Mouse (Mus musculus) neural tube, embryonic 14.5 days (tissue): ENCODE data around the gene Olfr1255. TPM values are rescaled to one million over a fixed set of nuclear protein-coding genes. Genes with fewer than 3 reads are reported as not detected.

Experiments used
- ATAC-seq: fragments of 200-750 bp; cut with Nextera tagmentation; 2 replicates; pipeline ENCODE4 v1.8.0; 2017; ENCODE audit warnings: low read depth, mild to moderate bottlenecking, moderate TSS enrichment, moderate library complexity
- H3K27ac ChIP-seq: fragments of 300-500 bp; sonication (generic); 2 replicates; pipeline ENCODE4 v1.5.1; 2014; ENCODE audit warnings: low read depth, mild to moderate bottlenecking, control low read depth, low read length, moderate library complexity, mixed read lengths
- H3K27me3 ChIP-seq: fragments of 300-500 bp; sonication (generic); 2 replicates; pipeline ENCODE4 v1.6.1; 2014; ENCODE audit warnings: low read length; ENCODE audit not compliant: control insufficient read depth, insufficient read depth
- H3K36me3 ChIP-seq: fragments of 300-500 bp; sonication (generic); 2 replicates; pipeline ENCODE4 v1.6.1; 2014; ENCODE audit warnings: low read length, mixed read lengths; ENCODE audit not compliant: control insufficient read depth, insufficient read depth
- H3K4me1 ChIP-seq: fragments of 300-500 bp; sonication (generic); 2 replicates; pipeline ENCODE4 v1.6.1; 2014; ENCODE audit warnings: low read length; ENCODE audit not compliant: control insufficient read depth, insufficient read depth
- H3K4me2 ChIP-seq: fragments of 300-500 bp; sonication (generic); 2 replicates; pipeline ENCODE4 v1.6.1; 2014; ENCODE audit warnings: mild to moderate bottlenecking, low read depth, low read length, control low read depth
- H3K4me3 ChIP-seq: fragments of 300-500 bp; sonication (generic); 2 replicates; pipeline ENCODE4 v1.5.1; 2014; ENCODE audit warnings: low read depth, low read length, control low read depth, mixed read lengths
- H3K9ac ChIP-seq: fragments of 300-500 bp; sonication (generic); replicated peaks from 2 replicates; pipeline ENCODE4 v1.6.1; 2014; ENCODE audit warnings: low read depth, mild to moderate bottlenecking, control low read depth, low read length, mixed read lengths
- H3K9me3 ChIP-seq: fragments of 300-500 bp; sonication (generic); 2 replicates; pipeline ENCODE4 v1.6.1; 2016; ENCODE audit warnings: low read length; ENCODE audit not compliant: control insufficient read depth
- WGBS: fragments of 180-500 bp; shearing (Covaris S2); extraction: QIAGEN DNeasy Blood & Tissue Kit; methylation state at CpG from one replicate; pipeline ENCODE4 v1.1.7; 2014; 5-methylcytosine and 5-hydroxymethylcytosine counted together
- polyA plus RNA-seq: library from polyadenylated mRNA; unstranded; fragments of >200 nt; fragmentation: Nextera tagmentation; extraction: Ambion mirVana; gene quantifications from 2 replicates; pipeline ENCODE4 v1.2.1, GENCODE M21; 2014

Olfr1255 gene
- not detected in 2 replicates for polyA plus RNA-seq

DNA sequence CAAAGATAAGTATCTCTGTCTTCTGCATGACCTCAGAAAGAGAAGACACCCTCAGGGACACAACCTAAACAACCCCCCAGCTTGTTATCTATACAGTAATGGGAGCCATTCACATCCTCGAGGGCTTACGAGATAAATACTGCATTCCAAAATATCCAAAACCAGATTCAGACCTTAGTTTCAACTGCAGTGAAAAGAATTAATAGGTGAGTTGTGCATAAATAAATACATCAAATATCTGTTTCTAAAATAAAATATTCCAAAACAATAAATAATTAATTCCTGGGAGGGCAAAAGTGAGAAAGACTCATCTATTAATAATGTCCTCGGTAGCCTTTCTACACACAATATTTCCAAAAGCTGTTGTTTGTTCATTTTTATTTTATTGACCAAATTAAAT, at the start of gene Olfr1255:
Olfr1255 (plus strand) TSS at position 301 of the 400 bp plus-strand sequence.
- ATAC-seq, result no peak
- Histone ChIP-seq H3K4me3 (no peak within 1 kb of the TSS), H3K9ac (no peak within 1 kb of the TSS), H3K27me3 (no peaks in the 10 kb centered on the region), H3K4me1 (no peaks in the 10 kb centered on the region), H3K4me2 (no peak within 1 kb of the TSS), H3K27ac (no peak within 1 kb of the TSS), H3K36me3 (no peaks in the 10 kb centered on the region), H3K9me3 (no peaks in the 10 kb centered on the region)
- 94% methylated on average over 3 of the region's 3 CpGs for WGBS

DNA sequence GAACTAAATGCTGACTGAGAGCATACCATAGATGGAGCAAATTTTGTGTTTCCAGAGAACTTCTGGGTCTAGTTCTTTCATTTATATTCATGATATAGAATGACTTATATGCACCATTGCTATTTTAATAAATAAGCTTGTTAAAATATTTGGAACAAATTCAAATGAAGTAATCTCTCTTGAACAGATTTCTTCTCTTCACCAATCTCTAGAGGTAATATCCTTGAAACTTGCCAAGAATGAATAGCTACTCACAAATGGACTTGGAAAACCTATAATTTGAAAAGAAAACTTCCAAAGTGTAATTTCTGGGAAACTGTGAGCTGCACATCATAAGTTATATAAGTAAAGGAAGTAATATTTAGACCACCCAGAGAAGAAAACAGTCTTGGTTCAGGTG, 18.3 kb upstream of the Olfr1255 start, which contains the start of gene Olfr1254:
Olfr1254 (minus strand) TSS at position 101 of the 400 bp plus-strand sequence.
- H3K4me3 ChIP-seq, result no peak within 1 kb of the TSS
- H3K4me2 ChIP-seq, result no peak within 1 kb of the TSS
- H3K36me3 ChIP-seq, result no peaks in the 10 kb centered on the region
- no peak for ATAC-seq
- no peaks in the 10 kb centered on the region for H3K9me3 ChIP-seq
- no peak within 1 kb of the TSS for H3K27ac ChIP-seq
- H3K9ac ChIP-seq, result no peak within 1 kb of the TSS
- no peaks in the 10 kb centered on the region for H3K4me1 ChIP-seq
- H3K27me3 ChIP-seq, result no peaks in the 10 kb centered on the region

DNA sequence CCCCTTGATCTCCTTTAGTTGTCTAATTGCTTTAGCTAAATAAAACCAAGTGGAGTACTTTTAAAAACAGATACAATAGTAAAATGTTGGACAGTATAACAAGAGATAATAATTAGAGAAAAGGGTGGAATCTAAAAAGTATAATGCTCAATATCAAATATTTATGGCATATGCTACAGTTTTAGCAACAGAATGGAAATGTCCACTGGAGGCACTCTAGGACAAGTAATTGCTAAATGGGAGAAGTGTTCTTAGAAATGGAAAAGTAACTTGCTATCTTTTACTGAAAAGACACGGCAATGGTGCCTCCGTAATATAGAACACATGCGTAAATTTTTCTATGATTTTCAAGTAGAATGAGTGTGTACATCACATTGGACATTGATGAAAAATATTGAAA, 12.3 kb upstream of the Olfr1255 start:
- Histone ChIP-seq H3K9me3 (no peaks in the 10 kb centered on the region), H3K4me1 (no peaks in the 10 kb centered on the region), H3K4me2 (no peak overlapping the region), H3K27me3 (no peaks in the 10 kb centered on the region), H3K36me3 (no peaks in the 10 kb centered on the region), H3K4me3 (no peak overlapping the region), H3K27ac (no peak overlapping the region), H3K9ac (no peak overlapping the region)
- WGBS, result 93% methylated on average over 3 of the region's 3 CpGs
- no peak for ATAC-seq

DNA sequence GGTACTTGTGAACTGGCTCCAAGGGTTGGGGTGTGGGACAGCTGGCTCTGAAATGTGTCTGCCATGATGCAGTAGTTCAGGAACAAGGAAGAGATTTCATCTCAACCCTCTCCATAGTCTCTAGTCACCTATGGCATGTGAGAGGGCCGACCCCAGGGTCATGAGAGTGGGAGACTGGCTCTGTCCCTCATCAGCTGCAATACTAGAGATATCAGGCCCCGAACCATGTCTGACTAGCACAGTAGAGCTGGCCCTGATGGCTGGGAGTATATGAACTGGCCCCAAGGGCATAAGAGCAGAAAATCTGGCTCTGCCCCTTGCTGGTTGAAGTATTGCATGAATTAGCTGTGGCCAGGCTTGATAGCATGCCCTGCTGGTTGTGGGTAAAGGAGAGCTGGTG, 1.1 kb upstream of the Olfr1255 start:
- H3K27me3 ChIP-seq, result no peaks in the 10 kb centered on the region
- H3K4me2 ChIP-seq, result no peak overlapping the region
- H3K27ac ChIP-seq, result no peak overlapping the region
- no peak for ATAC-seq
- no peak overlapping the region for H3K4me3 ChIP-seq
- no peak overlapping the region for H3K9ac ChIP-seq
- WGBS, result 90% methylated on average over 2 of the region's 2 CpGs
- H3K9me3 ChIP-seq, result no peaks in the 10 kb centered on the region
- no peaks in the 10 kb centered on the region for H3K4me1 ChIP-seq
- H3K36me3 ChIP-seq, result no peaks in the 10 kb centered on the region

DNA sequence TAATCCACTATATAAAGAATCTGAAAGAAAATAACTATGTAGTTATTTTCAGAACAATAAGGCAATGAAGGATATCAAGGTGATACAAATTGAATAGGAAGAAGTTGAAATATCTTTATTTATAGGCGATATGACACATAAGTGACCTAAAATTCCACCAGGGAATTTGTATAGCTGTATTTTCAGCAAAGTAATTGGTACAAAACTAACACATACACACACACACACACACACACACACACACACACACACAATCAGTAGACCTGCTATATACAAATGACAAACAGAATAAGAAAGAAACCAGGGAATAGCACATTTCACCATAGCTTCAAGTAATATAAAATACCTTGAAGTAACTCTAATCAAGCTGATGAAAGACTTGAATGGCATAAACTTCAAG, 8.4 kb downstream of the Olfr1255 start:
- WGBS, result 88% methylated on average over 1 of the region's 1 CpGs
- no peak overlapping the region for H3K27ac ChIP-seq
- no peaks in the 10 kb centered on the region for H3K4me1 ChIP-seq
- no peaks in the 10 kb centered on the region for H3K9me3 ChIP-seq
- no peak overlapping the region for H3K4me3 ChIP-seq
- no peaks in the 10 kb centered on the region for H3K27me3 ChIP-seq
- ATAC-seq, result no peak
- no peaks in the 10 kb centered on the region for H3K36me3 ChIP-seq
- H3K9ac ChIP-seq, result no peak overlapping the region
- no peak overlapping the region for H3K4me2 ChIP-seq

DNA sequence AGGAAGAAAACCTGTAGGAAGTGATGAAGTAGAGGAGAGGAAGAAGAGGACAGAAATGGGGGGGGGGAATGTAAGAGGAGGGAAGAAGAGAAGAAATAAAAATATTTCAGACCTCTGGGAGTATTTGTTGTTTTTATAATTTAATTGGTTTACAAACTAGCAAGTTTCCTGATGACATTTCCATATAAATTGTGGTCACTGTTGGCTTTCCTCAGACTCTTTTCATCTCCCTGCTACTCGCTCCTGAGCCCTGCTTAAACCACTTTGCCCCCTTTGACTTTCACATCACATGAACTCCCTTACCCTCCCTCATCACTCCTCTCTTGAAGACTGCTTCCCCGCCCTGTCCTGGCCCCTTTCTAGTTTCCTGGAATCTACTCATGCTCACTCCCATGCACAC, 29.6 kb downstream of the Olfr1255 start, which contains the start of gene Olfr1256:
Olfr1256 (minus strand) TSS at position 101 of the 400 bp plus-strand sequence.
- Histone ChIP-seq H3K9ac (no peak within 1 kb of the TSS), H3K4me3 (no peak within 1 kb of the TSS), H3K27ac (no peak within 1 kb of the TSS), H3K36me3 (no peaks in the 10 kb centered on the region), H3K9me3 (no peaks in the 10 kb centered on the region), H3K27me3 (no peaks in the 10 kb centered on the region), H3K4me1 (no peaks in the 10 kb centered on the region), H3K4me2 (no peak within 1 kb of the TSS)
- ATAC-seq, result no peak
- WGBS, result 38% methylated on average over 2 of the region's 2 CpGs

DNA sequence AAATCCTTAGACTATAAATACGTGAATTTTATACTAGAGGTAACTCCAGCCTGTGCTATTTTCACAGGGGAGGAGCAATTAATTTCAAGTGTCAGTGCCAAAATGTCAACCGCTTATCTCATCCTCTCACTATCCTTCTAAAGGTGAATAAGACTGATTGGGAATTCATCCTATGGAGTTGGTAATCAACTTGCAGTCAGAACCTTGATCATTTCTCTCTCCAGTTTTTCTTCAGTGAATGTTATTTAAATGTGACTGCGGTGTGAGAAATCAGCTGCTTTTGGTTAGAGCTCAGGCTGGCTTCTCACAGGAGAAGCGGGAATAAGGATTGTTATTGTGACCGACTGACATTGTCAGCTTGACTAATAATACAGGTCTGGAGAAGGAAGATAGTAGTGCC, 36.3 kb downstream of the Olfr1255 start, which contains the start of gene Olfr48:
Olfr48 (minus strand) TSS at position 101 of the 400 bp plus-strand sequence.
- Histone ChIP-seq H3K4me1 (no peaks in the 10 kb centered on the region), H3K27me3 (no peaks in the 10 kb centered on the region), H3K9ac (no peak within 1 kb of the TSS), H3K9me3 (no peaks in the 10 kb centered on the region), H3K4me2 (no peak within 1 kb of the TSS), H3K4me3 (no peak within 1 kb of the TSS), H3K27ac (no peak within 1 kb of the TSS), H3K36me3 (no peaks in the 10 kb centered on the region)
- WGBS, result 86% methylated on average over 5 of the region's 5 CpGs
- ATAC-seq, result no peak

DNA sequence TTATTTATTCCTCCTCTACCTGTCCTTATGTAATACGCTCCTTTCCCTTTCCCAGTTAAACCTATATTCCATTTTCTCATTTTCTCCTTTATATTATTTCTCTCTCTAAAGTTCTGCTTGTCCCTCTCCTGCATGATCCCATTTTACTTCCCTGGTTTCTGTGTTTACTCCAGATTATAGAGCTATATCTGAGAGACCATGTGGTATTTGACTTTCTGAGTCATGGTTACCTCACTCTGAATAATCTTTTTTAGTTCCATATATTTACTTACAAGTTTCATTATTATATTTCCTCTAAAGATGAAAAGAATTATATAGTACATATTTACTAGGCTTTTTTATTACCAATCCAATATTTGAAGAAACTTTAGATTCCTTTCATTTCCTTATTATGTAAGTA, 37.4 kb downstream of the Olfr1255 start:
- no peaks in the 10 kb centered on the region for H3K9me3 ChIP-seq
- H3K27ac ChIP-seq, result no peak overlapping the region
- no peak for ATAC-seq
- H3K4me2 ChIP-seq, result no peak overlapping the region
- 97% methylated on average over 1 of the region's 1 CpGs for WGBS
- H3K36me3 ChIP-seq, result no peaks in the 10 kb centered on the region
- no peak overlapping the region for H3K4me3 ChIP-seq
- no peaks in the 10 kb centered on the region for H3K4me1 ChIP-seq
- no peaks in the 10 kb centered on the region for H3K27me3 ChIP-seq
- no peak overlapping the region for H3K9ac ChIP-seq
